Mouse (Mus musculus) monocyte, adult 2 months (primary cell): ENCODE results near the gene Nhlrc4.

Experiments used
- DNase-seq, 2 experiments: peaks; one replicate each; pipeline ENCODE4 v3.0.0; 2022; ENCODE audit warnings: low spot score in 2 of 2, low read depth in 1 of 2

Nhlrc4 gene

GRCm38 (mm10) chr17:25944366-25945163, at the start of gene Nhlrc4, which contains the start of gene Pigq:
Nhlrc4 (minus strand) TSS chr17:25944961.
Pigq (minus strand) TSS chr17:25944936.
- no peak for DNase-seq

- DNase-seq: no peak
These were observed 48.7 kb upstream of the Nhlrc4 start for GRCm38 (mm10) chr17:25993489-25993888.

GRCm38 (mm10) chr17:25992274-25992673, 47.5 kb upstream of the Nhlrc4 start:
- no peak for DNase-seq

DNA sequence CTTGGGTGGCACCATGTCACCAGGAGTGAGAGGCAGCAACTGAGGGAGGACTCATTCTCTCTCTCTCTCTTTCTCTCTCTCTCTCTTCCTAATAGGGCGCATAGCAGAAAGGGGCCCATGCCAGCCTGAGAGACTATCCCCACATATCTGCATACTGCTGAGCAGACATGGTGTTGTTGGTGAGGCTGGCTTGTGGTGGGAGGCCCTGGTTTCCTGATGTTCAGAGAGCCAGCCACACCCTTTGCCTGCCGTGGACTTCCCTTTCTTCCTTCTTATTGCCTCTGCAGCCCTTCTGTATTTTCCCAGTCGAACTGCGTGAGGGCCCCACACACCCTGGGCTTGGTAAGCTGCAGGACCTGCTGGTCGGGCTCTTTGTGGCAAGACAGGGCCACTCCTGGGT, 45.6 kb upstream of the Nhlrc4 start:
- no peak for DNase-seq

GRCm38 (mm10) chr17:25985306-25986294, 40.8 kb upstream of the Nhlrc4 start, which contains the start of gene Capn15:
Capn15 (minus strand) TSS chr17:25985796.
- DNase-seq: peak; percentile 70 to 82

- DNase-seq: no peak
These were observed 40.0 kb upstream of the Nhlrc4 start for GRCm38 (mm10) chr17:25984556-25985305.

- no peak for DNase-seq
These were observed 39.3 kb upstream of the Nhlrc4 start for GRCm38 (mm10) chr17:25984066-25984465.

DNA sequence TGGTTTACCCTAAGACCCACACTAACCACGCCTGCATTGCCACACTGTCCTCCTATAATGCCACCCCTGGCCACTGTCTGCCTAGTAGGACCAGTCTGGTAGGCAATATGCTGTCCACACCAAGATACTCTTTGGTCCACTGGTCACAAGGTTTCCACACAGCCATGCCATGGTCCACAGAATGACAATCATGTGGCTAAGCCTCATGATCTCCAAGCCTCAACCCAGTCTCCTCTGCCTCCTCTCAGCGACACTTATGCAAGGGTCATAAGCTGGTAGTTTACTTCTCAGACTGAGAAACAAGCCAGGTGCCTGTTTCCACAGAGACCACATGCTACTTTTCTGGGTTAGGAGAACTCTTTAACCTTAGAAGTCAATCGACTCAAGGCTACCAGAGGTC, 38.2 kb upstream of the Nhlrc4 start:
- no peak for DNase-seq

DNA sequence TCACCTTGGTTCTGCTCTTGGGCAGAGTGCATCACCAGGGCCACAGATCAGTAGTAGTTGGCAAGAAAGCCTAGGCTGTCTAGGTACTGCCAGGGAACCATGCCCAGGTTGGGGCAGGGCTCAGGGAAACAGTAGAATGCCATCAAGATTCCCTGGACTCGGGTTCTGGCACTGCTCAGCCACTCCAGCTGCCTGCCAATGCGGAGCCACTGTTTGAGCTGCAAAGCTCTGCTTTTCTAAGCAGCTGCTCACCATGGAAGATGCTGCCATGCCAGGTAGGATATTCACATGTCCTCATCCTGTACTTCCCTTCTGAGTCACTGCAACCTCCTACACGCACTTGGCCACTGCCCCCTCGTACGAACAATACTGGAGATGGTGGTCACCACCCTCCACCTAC, 36.1 kb upstream of the Nhlrc4 start:
- no peak for DNase-seq

DNA sequence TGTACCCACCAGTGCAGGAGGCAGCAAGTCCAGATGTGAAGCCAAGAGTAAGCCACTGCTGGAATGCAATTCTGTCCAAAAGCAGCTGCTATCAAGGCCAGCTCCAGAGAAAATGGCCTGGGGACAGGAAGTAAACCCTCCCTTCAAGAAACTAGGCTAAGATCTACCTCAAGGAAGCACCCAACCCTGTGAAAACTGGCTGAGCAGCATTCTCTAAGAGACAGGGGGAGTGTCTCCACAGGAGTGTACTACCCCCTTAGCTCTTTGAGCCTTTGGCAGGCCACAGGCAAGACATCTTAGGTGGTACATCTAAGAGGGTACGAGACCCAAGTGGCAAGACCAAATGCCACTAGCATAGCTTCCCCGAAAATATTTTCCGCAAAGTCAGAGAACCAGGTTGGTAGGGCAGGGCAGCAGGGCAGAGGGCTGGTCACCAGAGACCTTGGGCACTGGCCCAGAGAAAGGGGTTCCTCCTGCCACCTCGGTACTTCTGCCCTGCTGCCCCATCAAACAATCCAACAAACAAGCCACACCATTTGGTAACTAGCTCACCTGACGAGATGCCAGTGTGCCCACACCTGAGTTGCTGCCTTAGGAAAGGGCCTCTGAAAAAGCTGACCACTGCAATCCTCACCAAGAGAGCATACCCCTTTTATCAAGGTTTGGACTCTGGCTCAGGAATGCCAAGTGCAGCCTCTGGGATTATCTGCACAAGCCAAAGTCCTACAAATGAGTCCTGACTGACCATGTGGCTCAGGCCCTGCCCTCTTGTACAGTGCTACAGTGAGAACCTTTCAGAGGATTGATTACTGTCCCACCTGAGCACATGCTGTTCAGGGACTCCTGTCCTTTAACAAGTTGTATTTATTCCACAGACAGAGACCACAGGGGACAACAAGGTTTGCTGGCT, 35.3 kb upstream of the Nhlrc4 start:
- DNase-seq: no peak

- DNase-seq: no peak
These were observed 26.4 kb upstream of the Nhlrc4 start for GRCm38 (mm10) chr17:25970954-25971707.

- no peak for DNase-seq
These were observed 25.7 kb upstream of the Nhlrc4 start for GRCm38 (mm10) chr17:25970448-25970847.

- no peak for DNase-seq
These were observed 23.4 kb upstream of the Nhlrc4 start for GRCm38 (mm10) chr17:25968176-25968575.

- no peak for DNase-seq
These were observed 22.9 kb upstream of the Nhlrc4 start for GRCm38 (mm10) chr17:25967652-25968051.

- DNase-seq: no peak
These were observed 19.5 kb upstream of the Nhlrc4 start for GRCm38 (mm10) chr17:25964271-25964670.

GRCm38 (mm10) chr17:25962413-25962905, 17.7 kb upstream of the Nhlrc4 start:
- no peak for DNase-seq

GRCm38 (mm10) chr17:25961566-25961965, 16.8 kb upstream of the Nhlrc4 start:
- no peak for DNase-seq

GRCm38 (mm10) chr17:25959630-25960467, 15.1 kb upstream of the Nhlrc4 start:
- DNase-seq: no peak
